Mouse (Mus musculus) olfactory bulb, adult 2 months (tissue): Measurements from ENCODE around the gene Dnmbp.

Source experiments
- CTCF ChIP-seq: fragments of 200-500 bp; IDR thresholded peaks from 2 replicates; pipeline ENCODE4 v1.5.1; 2012; ENCODE audit warnings: low read depth, mild to moderate bottlenecking, low read length, moderate library complexity; ENCODE audit not compliant: insufficient read depth
- POLR2A ChIP-seq: fragments of 200-500 bp; IDR thresholded peaks from 2 replicates; pipeline ENCODE4 v1.6.1; 2012; ENCODE audit warnings: mild to moderate bottlenecking, low read depth, low read length, moderate library complexity; ENCODE audit not compliant: insufficient read depth

DNA sequence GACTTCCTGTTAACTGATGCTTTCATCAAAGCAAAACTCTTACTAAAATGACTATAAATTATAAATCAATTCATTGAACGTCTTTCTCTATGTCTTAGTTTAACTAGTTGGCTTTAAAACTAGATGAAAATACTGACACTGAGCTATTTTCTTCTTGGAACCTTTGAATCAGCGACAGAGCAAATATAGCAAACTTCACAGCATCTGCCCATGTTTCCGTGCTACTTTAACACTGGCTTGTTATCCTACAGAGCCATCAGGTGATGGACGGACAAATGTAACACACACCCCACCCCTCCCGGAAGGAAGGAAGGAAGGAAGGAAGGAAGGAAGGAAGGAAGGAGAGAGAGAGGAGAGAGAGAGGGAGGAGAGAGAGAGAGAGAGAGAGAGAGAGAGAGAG lies 12.0 kb downstream of the Dnmbp start:
- no peak for TF ChIP-seq CTCF
- TF ChIP-seq POLR2A, result no peak
